Mouse (Mus musculus): ENCODE results near the gene Smyd3.

DNA sequence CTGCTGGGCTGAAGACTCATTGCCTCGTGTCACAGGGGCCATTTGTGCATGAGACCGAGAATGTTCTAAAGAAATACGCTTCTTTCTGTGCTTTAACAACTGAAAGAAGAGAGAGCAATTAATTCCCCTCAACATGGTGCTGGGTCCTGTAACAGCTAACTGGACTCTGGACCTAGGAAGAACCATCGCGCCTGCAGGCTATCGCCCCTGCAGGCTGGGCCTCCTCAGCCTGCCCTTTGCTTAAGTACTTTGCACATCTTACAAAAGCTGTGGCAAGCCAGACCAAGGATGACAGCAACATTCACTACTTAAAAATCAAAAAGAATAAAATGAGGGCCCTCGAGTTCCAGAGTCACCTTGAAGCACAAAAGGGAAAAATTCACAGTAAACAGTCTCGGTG is 274.3 kb downstream of the Smyd3 start:
- TF ChIP-seq POLR2A (IDR thresholded peaks at IDR 0.05; ENCODE audit: extremely low read depth, insufficient read depth, low read length) (no peak), CTCF (IDR thresholded peaks at IDR 0.05; ENCODE audit: low read depth, low read length) (no peak)

Measured in liver, adult 2 months (tissue).